Mouse (Mus musculus) small intestine, adult 2 months (tissue): ENCODE results near the gene Scn1b. TPM values are rescaled to one million over a fixed set of nuclear protein-coding genes. Genes with fewer than 3 reads are reported as not detected.
A peak's percentile ranks its signal among the peaks of the same experiment; 100 is the strongest.

Experiments
- H3K27ac ChIP-seq: fragments of 200-500 bp; 2 replicates; pipeline ENCODE4 v1.5.1; 2012; ENCODE audit warnings: low read depth, low read length, control low read depth, inconsistent platforms; ENCODE audit not compliant: insufficient read depth
- H3K27me3 ChIP-seq: fragments of 200-500 bp; 2 replicates; pipeline ENCODE4 v1.6.1; 2012; ENCODE audit warnings: mild to moderate bottlenecking, moderate library complexity, low read length, inconsistent platforms; ENCODE audit not compliant: control insufficient read depth, insufficient read depth
- H3K36me3 ChIP-seq: fragments of 200-500 bp; 2 replicates; pipeline ENCODE4 v1.6.1; 2012; ENCODE audit warnings: mild to moderate bottlenecking, low read length, control low read depth, inconsistent platforms; ENCODE audit not compliant: control insufficient read depth, insufficient read depth
- H3K4me1 ChIP-seq: fragments of 200-500 bp; 2 replicates; pipeline ENCODE4 v1.6.1; 2012; ENCODE audit warnings: low read length, inconsistent platforms, mixed read lengths; ENCODE audit not compliant: control insufficient read depth, insufficient read depth, insufficient read length
- H3K4me3 ChIP-seq: fragments of 200-500 bp; 2 replicates; pipeline ENCODE4 v1.5.1; 2012; ENCODE audit warnings: low read depth, mild to moderate bottlenecking, control low read depth, inconsistent platforms, low read length, moderate library complexity
- CTCF ChIP-seq: fragments of 200-500 bp; IDR thresholded peaks from 2 replicates; pipeline ENCODE4 v1.5.1; 2012; ENCODE audit warnings: low read depth, mild to moderate bottlenecking, control low read depth, inconsistent platforms, low read length, moderate library complexity, mixed read lengths; ENCODE audit not compliant: insufficient replicate concordance, insufficient read length; ENCODE audit errors: extremely low read depth
- POLR2A ChIP-seq: fragments of 200-500 bp; IDR thresholded peaks from 2 replicates; pipeline ENCODE4 v1.6.1; 2012; ENCODE audit warnings: low read depth, mild to moderate bottlenecking, control low read depth, inconsistent platforms, low read length, moderate library complexity
- WGBS: fragments of 180-500 bp; shearing (Covaris S2); methylation state at CpG from one replicate; pipeline ENCODE4 v1.1.7; 2018; 5-methylcytosine and 5-hydroxymethylcytosine counted together
- polyA plus RNA-seq: library from polyadenylated mRNA; depleted of rRNA; stranded (reverse); fragments of >200 nt; gene quantifications from 2 replicates; pipeline ENCODE4 v1.2.3, GENCODE M21; 2012

Scn1b gene
- polyA plus RNA-seq, 1 experiment: 19.6 TPM

DNA sequence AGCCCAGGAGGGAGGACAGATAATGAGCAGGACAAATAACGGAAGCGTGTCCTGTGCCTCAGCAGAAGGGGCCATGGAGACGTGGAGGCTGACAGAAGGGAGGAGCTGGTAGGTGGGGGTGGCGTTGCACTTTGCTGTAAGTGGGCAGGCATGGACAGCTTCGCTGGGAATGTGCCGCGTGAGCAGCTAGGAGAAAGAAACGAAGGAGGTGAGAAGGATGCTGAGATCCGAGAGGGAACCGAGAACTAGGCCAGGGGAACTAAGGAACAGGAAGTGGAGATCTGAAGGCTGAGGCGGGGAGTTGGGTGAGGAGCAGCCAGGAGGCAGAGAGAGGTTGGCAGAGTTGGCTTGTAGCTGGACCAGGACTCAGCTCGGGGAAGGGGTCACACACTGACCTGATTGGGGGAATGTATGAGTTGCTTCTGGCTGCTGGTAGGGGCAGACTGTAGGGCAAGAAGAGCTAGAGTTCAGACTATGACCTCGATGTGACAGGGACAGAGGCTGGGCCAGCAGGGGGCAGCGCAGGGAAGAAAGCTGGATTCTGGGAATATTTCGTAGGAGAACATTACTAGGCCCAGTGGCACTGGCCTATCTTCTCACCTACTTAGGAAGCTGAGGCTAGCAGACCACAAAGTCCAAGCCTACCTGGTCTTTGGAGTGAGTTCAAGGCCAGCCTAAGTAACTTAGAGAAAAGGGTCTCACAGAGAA, 21.6 kb downstream of the Scn1b start:
- no peaks in the 10 kb centered on the region for H3K36me3 ChIP-seq
- TF ChIP-seq CTCF (peak; percentile 69; the same call in 1 of the 2 replicates), POLR2A (no peak)
- no peaks in the 10 kb centered on the region for H3K27me3 ChIP-seq
- 60% methylated on average over 15 of the region's 15 CpGs for WGBS
- H3K4me3 ChIP-seq: no peak overlapping the region
- H3K4me1 ChIP-seq: no peaks in the 10 kb centered on the region
- H3K27ac ChIP-seq: no peak overlapping the region

GRCm38 (mm10) chr7:31100786-31101185, 26.0 kb downstream of the Scn1b start:
- no peaks in the 10 kb centered on the region for H3K4me1 ChIP-seq
- no peak overlapping the region for H3K4me3 ChIP-seq
- TF ChIP-seq CTCF (no peak), POLR2A (no peak)
- 59% methylated on average over 14 of the region's 14 CpGs for WGBS
- H3K36me3 ChIP-seq: no peaks in the 10 kb centered on the region
- no peak overlapping the region for H3K27ac ChIP-seq
- H3K27me3 ChIP-seq: no peaks in the 10 kb centered on the region

DNA sequence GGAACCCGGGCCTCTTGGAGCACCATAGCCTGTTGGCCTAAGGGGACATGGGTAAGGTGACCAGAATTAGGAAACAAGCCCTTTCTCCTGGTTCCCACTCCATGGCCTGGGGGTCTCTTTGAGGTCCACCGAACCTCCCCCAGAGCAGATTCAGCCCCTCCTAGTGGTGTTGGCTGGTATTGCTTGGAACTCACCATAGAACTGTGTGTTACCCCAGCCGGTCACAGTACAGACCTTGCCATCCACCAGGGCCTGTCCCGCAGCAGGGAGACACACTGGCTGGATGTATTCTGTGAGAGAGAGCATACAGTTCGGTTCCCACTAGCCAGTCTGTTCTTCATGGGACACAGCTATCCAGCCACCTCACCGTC, 27.2 kb downstream of the Scn1b start:
- Histone ChIP-seq H3K36me3 (no peaks in the 10 kb centered on the region), H3K27me3 (no peaks in the 10 kb centered on the region), H3K4me3 (no peak overlapping the region), H3K4me1 (no peaks in the 10 kb centered on the region), H3K27ac (no peak overlapping the region)
- TF ChIP-seq CTCF (no peak), POLR2A (no peak)
- WGBS: 85% methylated on average over 6 of the region's 6 CpGs

DNA sequence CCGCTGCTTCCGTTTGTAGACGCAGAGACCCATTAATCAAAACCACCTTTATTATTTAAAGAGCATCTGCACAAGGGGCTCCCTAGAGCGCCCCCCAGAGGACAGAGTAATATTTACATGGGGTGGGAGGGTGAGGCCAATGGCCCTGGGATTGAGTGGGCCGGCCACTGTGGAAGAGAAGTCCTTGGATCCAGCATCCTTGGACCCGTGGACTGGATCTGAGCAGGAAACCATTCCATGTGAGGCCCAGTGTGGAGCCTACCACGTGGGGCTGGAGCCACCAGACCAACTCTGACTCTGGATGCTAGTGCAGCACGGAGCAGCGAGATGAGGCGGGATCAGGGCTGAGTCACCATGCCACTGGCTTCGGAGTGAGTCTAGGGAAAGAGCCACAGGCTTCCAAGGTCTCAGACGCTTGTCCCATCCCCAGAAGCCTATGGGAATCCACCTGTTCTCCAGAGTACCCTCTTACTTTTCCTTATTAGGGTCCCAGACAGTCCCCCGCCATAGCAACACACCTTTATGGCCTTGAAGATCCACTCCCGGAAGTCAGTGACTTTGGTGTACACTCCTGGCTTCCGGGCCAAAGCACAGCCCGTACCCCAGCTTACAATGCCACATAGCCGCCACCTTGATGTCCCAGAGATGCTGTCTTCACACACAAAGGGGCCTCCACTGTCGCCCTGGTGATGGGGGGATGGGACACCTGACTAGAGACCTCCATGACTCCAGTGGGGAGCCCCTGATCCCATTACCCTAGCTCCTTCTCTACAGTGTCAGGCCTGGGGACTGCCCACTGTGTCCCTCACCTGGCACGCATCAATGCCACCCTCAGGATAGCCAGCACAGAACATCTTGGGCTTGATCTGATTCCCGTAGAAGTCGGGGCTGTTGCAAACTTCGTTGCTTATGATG, 27.8 kb downstream of the Scn1b start:
- TF ChIP-seq CTCF (peak; percentile 12; the same call in 1 of the 2 replicates), POLR2A (no peak)
- Histone ChIP-seq H3K27ac (no peak overlapping the region), H3K27me3 (0 out of 2 replicates have a peak, but pooled peaks cover 2% of the 10 kb centered on the region), H3K36me3 (no peaks in the 10 kb centered on the region), H3K4me1 (no peaks in the 10 kb centered on the region), H3K4me3 (no peak overlapping the region)
- WGBS: 71% methylated on average over 22 of the region's 22 CpGs

GRCm38 (mm10) chr7:31097583-31098248, 29.1 kb downstream of the Scn1b start:
- WGBS: 47% methylated on average over 20 of the region's 20 CpGs
- no peaks in the 10 kb centered on the region for H3K4me1 ChIP-seq
- 0 out of 2 replicates have a peak, but pooled peaks cover 3% of the 10 kb centered on the region for H3K27me3 ChIP-seq
- no peak overlapping the region for H3K4me3 ChIP-seq
- no peak overlapping the region for H3K27ac ChIP-seq
- H3K36me3 ChIP-seq: no peaks in the 10 kb centered on the region
- no peak for TF ChIP-seq POLR2A
- TF ChIP-seq CTCF: peak; percentile 94

DNA sequence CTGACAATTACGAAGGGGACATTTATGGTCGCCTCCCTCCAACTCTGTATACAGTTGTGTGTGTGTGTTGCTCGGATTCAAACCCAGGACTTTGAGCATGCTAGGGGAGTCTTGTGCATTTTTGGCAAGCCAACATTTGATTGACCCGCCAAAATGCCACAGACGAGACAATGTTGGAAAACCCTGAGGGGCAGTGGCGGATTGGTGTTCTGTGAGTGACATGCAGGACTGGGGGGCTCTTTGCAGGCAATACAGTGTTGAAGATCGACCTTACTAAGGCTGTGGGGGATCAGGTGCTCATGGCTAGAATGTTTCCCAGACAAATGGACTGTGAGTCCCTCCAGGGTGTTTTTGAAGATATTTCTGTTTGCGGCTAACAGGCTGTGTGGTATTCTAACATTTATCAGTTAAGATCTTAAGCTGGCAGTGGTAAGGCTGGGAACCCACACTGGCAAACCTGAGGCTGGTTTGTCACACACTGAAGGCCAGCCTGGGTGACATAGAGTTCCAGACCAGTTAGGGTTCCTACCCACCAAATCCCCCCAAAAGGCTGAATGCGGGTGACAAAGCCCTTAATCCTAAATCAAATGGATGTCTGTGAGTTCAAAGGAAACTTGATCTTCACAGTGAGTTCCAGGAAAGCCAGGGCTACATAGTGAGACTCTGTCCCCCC, 29.8 kb downstream of the Scn1b start:
- Histone ChIP-seq H3K36me3 (no peaks in the 10 kb centered on the region), H3K4me3 (no peak overlapping the region)
- WGBS: 79% methylated on average over 9 of the region's 9 CpGs

More for the DNA sequence above, 29.8 kb downstream of the Scn1b start:
- Histone ChIP-seq H3K27ac (no peak overlapping the region), H3K4me1 (no peaks in the 10 kb centered on the region), H3K27me3 (0 out of 2 replicates have a peak, but pooled peaks cover 3% of the 10 kb centered on the region)
- TF ChIP-seq POLR2A (no peak), CTCF (no peak)
